Mouse (Mus musculus) midbrain, embryonic 10.5 days (tissue): ENCODE measurements at regions not wholly inside any gene's neighbourhood (a gene's known extent, or its start where the extent isn't known, plus 50 kb on each side); places are given as distances from the start of the nearest gene placed in this dataset.
A peak's percentile ranks its signal among the peaks of the same experiment; 100 is the strongest.

Experiments
- DNase-seq: peaks from one replicate; pipeline ENCODE4 v3.0.0-alpha.2; 2017; ENCODE audit warnings: low spot score
- H3K27ac ChIP-seq: fragments of 300-500 bp; sonication (generic); replicated peaks from 2 replicates; pipeline ENCODE4 v1.5.1; 2016; ENCODE audit warnings: mild to moderate bottlenecking
- H3K27me3 ChIP-seq: fragments of 300-500 bp; sonication (generic); 2 replicates; pipeline ENCODE4 v1.6.1; 2016; ENCODE audit warnings: low read depth, mild to moderate bottlenecking; ENCODE audit not compliant: poor library complexity, severe bottlenecking
- H3K36me3 ChIP-seq: fragments of 300-500 bp; sonication (generic); 2 replicates; pipeline ENCODE4 v1.6.1; 2016; ENCODE audit warnings: mild to moderate bottlenecking, moderate library complexity
- H3K4me1 ChIP-seq: fragments of 300-500 bp; sonication (generic); 2 replicates; pipeline ENCODE4 v1.6.1; 2016
- H3K4me3 ChIP-seq: fragments of 300-500 bp; sonication (generic); 2 replicates; pipeline ENCODE4 v1.5.1; 2016; ENCODE audit warnings: mild to moderate bottlenecking, moderate library complexity
- H3K9me3 ChIP-seq: fragments of 300-500 bp; sonication (generic); replicated peaks from 2 replicates; pipeline ENCODE4 v1.6.1; 2016; ENCODE audit warnings: mild to moderate bottlenecking
- WGBS: fragments of 180-500 bp; shearing (Covaris S2); methylation state at CpG from one replicate; pipeline ENCODE4 v1.1.7; 2016; 5-methylcytosine and 5-hydroxymethylcytosine counted together

DNA sequence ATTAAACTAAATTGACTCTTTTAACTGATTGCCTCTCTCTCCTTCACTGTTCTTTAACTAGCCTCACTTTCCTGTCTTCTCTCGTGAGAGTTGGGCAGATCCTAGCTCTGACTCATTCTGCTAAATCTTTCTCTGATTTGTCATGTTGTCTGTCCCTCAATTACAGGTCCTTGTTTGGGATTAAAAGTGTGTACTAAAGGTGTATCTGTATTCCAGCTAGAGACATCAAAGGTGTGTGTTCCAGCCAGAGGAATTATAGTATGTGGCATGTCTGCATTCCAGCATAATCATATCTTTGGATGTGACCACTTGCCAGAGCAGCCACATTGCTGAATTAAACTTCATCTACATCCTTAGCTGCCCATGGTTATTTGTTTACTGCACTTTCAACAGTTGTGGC is 167.5 kb upstream of the Fam83b start:
- Histone ChIP-seq H3K4me3 (no peak overlapping the region), H3K27me3 (no peaks in the 10 kb centered on the region), H3K9me3 (no peaks in the 10 kb centered on the region), H3K36me3 (no peaks in the 10 kb centered on the region), H3K27ac (no peak overlapping the region), H3K4me1 (no peaks in the 10 kb centered on the region)
- WGBS = 70% methylated on average over 1 of the region's 1 CpGs
- DNase-seq = no peak

DNA sequence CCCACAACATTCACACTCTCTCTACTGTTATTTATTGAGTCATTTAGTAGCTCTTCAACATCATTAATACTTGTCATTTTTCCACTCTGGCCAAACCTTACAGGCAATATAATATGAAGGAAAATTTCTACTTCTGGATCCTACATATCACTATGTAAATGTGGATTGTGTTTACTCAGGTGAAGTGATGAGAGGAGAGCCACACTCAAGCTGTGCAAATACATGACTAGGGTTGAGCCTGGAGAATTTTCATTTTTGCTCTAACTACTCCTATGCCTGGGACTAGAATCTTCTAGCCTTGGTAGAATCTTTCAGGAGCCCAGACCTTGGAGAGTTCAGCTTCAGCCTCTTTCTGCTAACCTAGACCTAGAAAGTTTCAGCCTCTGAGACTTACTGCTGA is 166.9 kb upstream of the Fam83b start:
- Histone ChIP-seq H3K9me3 (no peaks in the 10 kb centered on the region), H3K4me1 (no peaks in the 10 kb centered on the region), H3K27me3 (no peaks in the 10 kb centered on the region), H3K36me3 (no peaks in the 10 kb centered on the region), H3K27ac (no peak overlapping the region), H3K4me3 (no peak overlapping the region)
- no peak for DNase-seq

DNA sequence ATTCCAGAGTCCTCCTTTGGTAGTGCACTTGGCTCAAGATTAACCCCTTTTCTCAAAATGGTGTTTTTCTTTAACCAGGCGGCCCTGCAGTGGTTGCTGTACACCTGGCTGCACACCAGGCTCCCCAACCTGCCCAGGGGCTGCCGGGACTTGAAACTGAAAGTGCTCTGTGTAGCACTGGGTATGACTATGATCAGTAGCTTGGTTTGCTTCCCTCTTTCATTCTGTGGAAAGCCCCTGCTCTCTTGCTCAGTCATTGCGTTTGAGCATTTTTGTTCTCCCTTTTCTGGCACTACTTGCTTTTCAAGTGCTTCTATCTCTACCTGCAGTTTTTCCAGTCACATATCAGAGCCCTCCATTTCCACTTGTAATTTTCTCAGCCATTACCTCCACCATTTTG is 156.0 kb upstream of the Fam83b start:
- Histone ChIP-seq H3K27ac (no peak overlapping the region), H3K9me3 (no peaks in the 10 kb centered on the region), H3K4me1 (no peaks in the 10 kb centered on the region), H3K36me3 (no peaks in the 10 kb centered on the region), H3K27me3 (no peaks in the 10 kb centered on the region), H3K4me3 (no peak overlapping the region)
- no peak for DNase-seq
- WGBS = 87% methylated on average over 3 of the region's 3 CpGs

DNA sequence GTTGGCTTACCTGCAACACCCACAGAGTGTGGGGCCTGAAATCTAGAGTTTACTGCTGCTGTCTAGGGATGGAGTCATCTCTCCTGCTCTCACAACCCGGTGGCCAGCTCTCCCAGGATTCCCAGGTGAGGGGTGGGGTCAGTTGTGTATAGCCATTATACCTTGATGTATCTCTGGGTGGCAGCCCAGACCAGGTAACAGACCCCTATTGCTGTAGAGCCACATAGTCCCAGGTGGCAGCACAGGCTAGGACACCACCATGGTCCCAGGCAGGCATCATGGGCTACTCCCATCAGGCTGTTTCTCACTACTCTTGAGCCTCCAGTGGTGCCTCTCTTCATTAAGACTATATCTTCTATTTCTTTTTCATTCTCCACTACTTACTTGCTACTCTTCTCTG is 148.9 kb upstream of the Fam83b start:
- H3K36me3 ChIP-seq = no peaks in the 10 kb centered on the region
- no peaks in the 10 kb centered on the region for H3K9me3 ChIP-seq
- H3K27ac ChIP-seq = no peak overlapping the region
- 82% methylated on average over 1 of the region's 1 CpGs for WGBS
- no peaks in the 10 kb centered on the region for H3K27me3 ChIP-seq
- DNase-seq = no peak
- H3K4me1 ChIP-seq = no peaks in the 10 kb centered on the region
- no peak overlapping the region for H3K4me3 ChIP-seq

DNA sequence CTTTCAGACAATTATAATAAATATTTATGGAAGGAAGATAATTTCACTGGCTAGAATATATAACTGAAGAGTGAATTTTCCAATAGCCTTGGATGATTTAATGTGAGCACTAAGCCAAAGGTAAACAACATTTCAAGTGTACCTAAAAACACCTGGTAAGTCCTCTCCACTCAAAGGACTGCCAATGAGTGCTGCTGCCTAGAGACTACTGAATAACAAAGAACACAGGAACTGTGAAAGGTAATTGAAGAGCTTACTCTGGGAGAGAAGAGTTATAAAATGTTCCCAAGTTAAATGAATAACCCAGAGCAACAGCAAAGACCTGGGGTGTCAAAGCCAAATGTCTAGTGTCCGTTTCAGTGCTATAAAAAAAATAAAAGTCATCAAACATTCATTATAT is 139.5 kb upstream of the Fam83b start:
- 60% methylated on average over 1 of the region's 1 CpGs for WGBS
- H3K27me3 ChIP-seq = no peaks in the 10 kb centered on the region
- DNase-seq = no peak
- H3K4me3 ChIP-seq = no peak overlapping the region
- H3K36me3 ChIP-seq = no peaks in the 10 kb centered on the region
- H3K27ac ChIP-seq = no peak overlapping the region
- H3K9me3 ChIP-seq = no peaks in the 10 kb centered on the region
- H3K4me1 ChIP-seq = no peaks in the 10 kb centered on the region

DNA sequence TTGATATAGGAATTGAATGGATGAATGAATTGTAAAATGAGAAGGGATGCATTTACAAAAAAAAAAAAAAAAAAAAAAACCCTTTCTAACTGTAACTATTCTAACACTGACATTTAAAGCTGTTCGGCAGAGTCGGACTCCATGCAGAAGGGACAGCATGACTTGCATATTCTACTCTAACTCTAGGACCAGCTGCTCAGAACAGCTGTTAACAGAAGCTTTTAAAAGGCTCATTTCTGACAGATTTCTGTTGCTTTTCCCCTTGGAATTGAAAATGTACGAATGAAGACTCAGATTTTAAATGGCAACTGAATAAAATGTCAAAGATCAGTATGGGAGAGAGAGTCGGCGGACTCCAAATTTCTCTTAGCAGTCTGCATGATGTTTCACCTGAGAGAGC is 138.9 kb upstream of the Fam83b start:
- DNase-seq = no peak

DNA sequence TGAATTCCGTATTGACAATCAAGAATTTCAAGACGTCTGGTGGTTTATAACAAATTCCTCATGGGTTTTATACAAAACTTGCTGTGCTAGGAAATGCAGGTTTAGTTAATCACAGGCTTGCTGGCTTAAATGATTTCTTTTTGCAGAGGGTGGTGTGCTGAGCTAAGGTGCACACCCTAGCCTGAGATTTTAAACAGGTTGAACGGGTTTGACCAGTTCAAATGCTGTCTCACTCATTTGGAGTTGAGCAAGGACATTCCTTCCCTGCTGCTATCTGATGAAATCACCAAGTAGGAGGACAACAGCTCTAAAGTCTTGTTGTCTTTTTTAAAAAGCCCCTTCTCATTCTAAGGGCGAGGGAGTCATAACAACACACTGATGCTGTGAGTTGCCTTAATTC is 128.6 kb upstream of the Fam83b start:
- Histone ChIP-seq H3K4me1 (no peaks in the 10 kb centered on the region), H3K27ac (no peak overlapping the region), H3K27me3 (no peaks in the 10 kb centered on the region), H3K9me3 (no peaks in the 10 kb centered on the region), H3K36me3 (no peaks in the 10 kb centered on the region), H3K4me3 (no peak overlapping the region)
- no peak for DNase-seq
- WGBS = 71% methylated on average over 4 of the region's 4 CpGs

More for the DNA sequence above, 138.9 kb upstream of the Fam83b start:
- WGBS = 86% methylated on average over 5 of the region's 5 CpGs
- Histone ChIP-seq H3K36me3 (no peaks in the 10 kb centered on the region), H3K4me3 (no peak overlapping the region), H3K4me1 (no peaks in the 10 kb centered on the region), H3K27me3 (no peaks in the 10 kb centered on the region), H3K27ac (no peak overlapping the region), H3K9me3 (no peaks in the 10 kb centered on the region)

DNA sequence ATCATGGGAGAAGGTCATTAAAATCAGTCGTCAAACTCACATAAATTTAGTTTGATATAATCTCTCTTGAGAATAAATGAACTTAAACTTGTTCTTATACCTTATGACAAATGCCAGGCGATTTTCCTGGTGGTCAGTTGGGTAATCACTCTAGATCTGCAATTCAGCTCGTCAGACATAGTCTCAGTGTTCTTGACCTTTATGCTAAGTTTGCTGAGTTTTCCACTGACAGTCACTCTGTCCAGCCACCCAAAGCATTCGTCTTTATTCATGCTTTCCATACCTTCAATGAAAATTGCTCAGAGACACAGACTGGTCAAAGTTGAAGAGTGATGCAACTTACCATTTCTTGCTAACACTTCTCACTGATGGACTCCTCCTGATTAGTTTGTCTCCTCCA is 126.1 kb upstream of the Fam83b start:
- no peaks in the 10 kb centered on the region for H3K9me3 ChIP-seq
- H3K36me3 ChIP-seq = no peaks in the 10 kb centered on the region
- H3K27me3 ChIP-seq = no peaks in the 10 kb centered on the region
- WGBS = 82% methylated on average over 4 of the region's 4 CpGs
- no peaks in the 10 kb centered on the region for H3K4me1 ChIP-seq
- no peak for DNase-seq
- no peak overlapping the region for H3K27ac ChIP-seq
- H3K4me3 ChIP-seq = no peak overlapping the region

DNA sequence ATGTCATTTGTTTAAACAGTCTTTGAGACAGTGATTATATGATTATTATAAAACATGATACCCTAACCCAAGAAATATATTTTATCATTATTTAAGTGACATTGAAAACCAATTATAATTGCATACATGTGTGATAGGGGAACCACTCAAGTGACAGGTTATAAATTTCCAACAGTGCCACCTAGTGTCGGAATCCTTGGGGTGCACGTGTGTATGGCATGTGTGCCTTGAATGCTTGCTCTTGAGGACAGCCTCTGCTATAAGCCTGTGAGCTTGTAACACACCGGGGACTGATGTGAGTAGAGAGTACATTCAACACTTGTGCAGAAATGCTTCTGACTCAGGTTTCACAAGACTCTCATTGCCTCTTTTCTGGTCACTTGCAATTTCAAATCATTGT is 93.9 kb upstream of the Fam83b start:
- Histone ChIP-seq H3K36me3 (no peaks in the 10 kb centered on the region), H3K4me1 (no peaks in the 10 kb centered on the region), H3K9me3 (no peaks in the 10 kb centered on the region), H3K27me3 (no peaks in the 10 kb centered on the region), H3K27ac (no peak overlapping the region), H3K4me3 (no peak overlapping the region)
- DNase-seq = peak; percentile 45
- 23% methylated on average over 3 of the region's 3 CpGs for WGBS

DNA sequence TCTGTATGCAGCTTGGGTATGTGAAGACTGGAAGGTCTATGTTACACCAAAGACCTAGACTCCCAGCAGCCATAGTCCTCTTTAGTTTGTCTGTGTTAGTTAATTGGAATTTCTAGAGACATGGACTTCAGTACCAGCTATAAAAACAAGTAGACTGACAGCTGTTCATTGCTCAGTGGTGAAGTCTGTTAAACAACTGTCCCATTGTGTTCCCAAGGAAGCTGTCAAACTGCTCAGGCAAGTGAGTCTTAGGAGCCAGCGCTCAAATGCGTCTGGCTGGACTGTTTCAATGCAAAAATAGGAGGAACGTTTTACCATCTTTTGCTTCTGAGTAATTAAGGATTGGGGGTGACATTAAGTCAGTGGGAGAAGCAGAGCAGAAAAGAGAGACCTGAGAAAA is 92.9 kb upstream of the Fam83b start:
- no peak for DNase-seq
- H3K36me3 ChIP-seq = no peaks in the 10 kb centered on the region
- H3K27me3 ChIP-seq = no peaks in the 10 kb centered on the region
- H3K9me3 ChIP-seq = no peaks in the 10 kb centered on the region
- WGBS = 59% methylated on average over 3 of the region's 3 CpGs
- no peak overlapping the region for H3K27ac ChIP-seq
- H3K4me1 ChIP-seq = no peaks in the 10 kb centered on the region
- no peak overlapping the region for H3K4me3 ChIP-seq

DNA sequence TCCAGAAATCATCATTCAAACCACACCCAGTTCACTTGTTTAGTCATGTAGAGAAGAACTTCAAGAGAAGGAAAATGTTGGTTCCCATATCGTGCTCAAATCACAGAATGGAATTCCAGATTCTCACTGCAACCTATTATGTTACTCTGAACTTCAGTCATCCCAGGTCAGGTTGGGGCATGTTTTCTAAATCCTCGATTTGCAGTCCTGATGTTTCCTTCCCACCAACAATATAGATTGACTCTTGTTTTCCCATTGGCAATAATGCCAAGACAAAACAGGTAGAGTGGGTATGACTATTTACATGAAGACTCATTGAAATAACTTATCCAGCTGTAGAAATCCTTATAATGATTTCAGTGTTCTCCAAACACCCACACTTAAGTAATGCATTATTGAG is 86.4 kb upstream of the Fam83b start:
- 79% methylated on average over 2 of the region's 2 CpGs for WGBS
- Histone ChIP-seq H3K27me3 (no peaks in the 10 kb centered on the region), H3K27ac (no peak overlapping the region), H3K4me3 (no peak overlapping the region), H3K36me3 (no peaks in the 10 kb centered on the region), H3K4me1 (no peaks in the 10 kb centered on the region), H3K9me3 (no peaks in the 10 kb centered on the region)
- no peak for DNase-seq

DNA sequence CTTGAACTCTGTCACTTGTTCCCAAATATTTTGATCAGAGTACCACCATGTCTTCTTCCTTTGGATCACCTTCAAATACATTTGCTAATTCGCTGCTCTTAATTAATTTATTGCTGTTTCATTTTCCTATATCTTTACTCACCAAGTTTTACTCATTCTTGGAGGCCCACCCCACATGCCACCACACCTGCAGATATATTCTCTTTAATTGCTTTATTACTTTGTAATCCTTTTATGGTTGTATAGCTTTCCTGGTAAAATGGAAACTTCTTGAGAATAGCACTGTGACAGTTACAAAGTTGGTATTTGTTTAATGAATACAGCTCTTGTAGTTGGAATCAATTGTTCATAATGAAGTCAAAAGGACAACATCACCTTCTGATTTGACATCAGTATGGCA is 82.6 kb upstream of the Fam83b start:
- no peak overlapping the region for H3K4me3 ChIP-seq
- 87% methylated on average over 1 of the region's 1 CpGs for WGBS
- no peaks in the 10 kb centered on the region for H3K27me3 ChIP-seq
- no peaks in the 10 kb centered on the region for H3K4me1 ChIP-seq
- no peaks in the 10 kb centered on the region for H3K36me3 ChIP-seq
- no peak overlapping the region for H3K27ac ChIP-seq
- DNase-seq = no peak
- no peaks in the 10 kb centered on the region for H3K9me3 ChIP-seq

DNA sequence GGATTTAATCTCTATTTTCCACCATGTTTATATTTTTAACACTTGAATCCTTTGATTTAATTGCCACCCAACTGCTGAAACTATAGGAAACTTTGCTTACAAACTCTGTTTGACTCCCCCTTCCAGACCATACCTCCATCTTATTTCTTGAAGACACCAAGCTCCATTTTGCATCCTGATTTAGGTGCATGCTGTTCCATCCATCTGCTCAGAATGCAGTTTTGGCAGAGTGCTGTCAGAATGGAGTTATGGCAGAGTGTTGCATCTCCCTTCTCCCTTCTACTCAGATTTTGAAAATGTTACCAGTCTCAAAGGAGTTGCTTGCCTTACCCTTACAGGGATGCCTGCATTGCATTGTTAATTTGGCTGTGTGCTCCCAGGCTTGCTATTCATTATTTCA is 79.5 kb upstream of the Fam83b start:
- H3K27me3 ChIP-seq = no peaks in the 10 kb centered on the region
- H3K4me3 ChIP-seq = no peak overlapping the region
- H3K9me3 ChIP-seq = no peaks in the 10 kb centered on the region
- no peaks in the 10 kb centered on the region for H3K4me1 ChIP-seq
- no peak overlapping the region for H3K27ac ChIP-seq
- no peak for DNase-seq
- no peaks in the 10 kb centered on the region for H3K36me3 ChIP-seq
